Mouse (Mus musculus) T-helper 1 cell (primary cell): ENCODE measurements at regions not wholly inside any gene's neighbourhood (a gene's known extent, or its start where the extent isn't known, plus 50 kb on each side); places are given as distances from the start of the nearest gene placed in this dataset.
"Not testable (repeated sequence)": the region's sequence is repeated elsewhere in the genome, so short reads cannot be mapped to it uniquely, and the experiment has no call there.

Experiments
- in situ Hi-C: fragments of 300-600 bp; cut with MboI, MseI; formaldehyde crosslinking; loops from one replicate; pipeline ENCODE4 v1.15.1; 2025; ENCODE audit warnings: high pct_unique_total_duplicates

- in situ Hi-C loops = no loop called here
Observed at GRCm38 (mm10) chr13:5527400-5527799, 333.9 kb upstream of the Klf6 start.

GRCm38 (mm10) chr13:5540321-5540720 lies 321.0 kb upstream of the Klf6 start:
- in situ Hi-C loops = no loop called here

- in situ Hi-C loops = no loop called here
Observed at GRCm38 (mm10) chr13:5545521-5545920, 315.8 kb upstream of the Klf6 start.

GRCm38 (mm10) chr13:5546011-5546410 lies 315.3 kb upstream of the Klf6 start:
- in situ Hi-C loops = no loop called here

- in situ Hi-C loops = no loop called here
Observed at GRCm38 (mm10) chr13:5546937-5547336, 314.3 kb upstream of the Klf6 start.

GRCm38 (mm10) chr13:5548768-5549167 lies 312.5 kb upstream of the Klf6 start:
- in situ Hi-C loops = no loop called here

- in situ Hi-C loops = no loop called here
Observed at GRCm38 (mm10) chr13:5549175-5549574, 312.1 kb upstream of the Klf6 start.

GRCm38 (mm10) chr13:5549747-5550146 lies 311.5 kb upstream of the Klf6 start:
- in situ Hi-C loops = no loop called here

- in situ Hi-C loops = no loop called here
Observed at GRCm38 (mm10) chr13:5550354-5550753, 310.9 kb upstream of the Klf6 start.

GRCm38 (mm10) chr13:5551131-5551530 lies 310.2 kb upstream of the Klf6 start:
- in situ Hi-C loops = no loop called here

GRCm38 (mm10) chr13:5553461-5553860 lies 307.8 kb upstream of the Klf6 start:
- in situ Hi-C loops = no loop called here

GRCm38 (mm10) chr13:5558095-5558494 lies 303.2 kb upstream of the Klf6 start:
- in situ Hi-C loops = loop anchor here (5.0 kb wide), 1 partner anchor 104 kb away; no protein-coding TSS in a partner anchor

GRCm38 (mm10) chr13:5566479-5566878 lies 294.8 kb upstream of the Klf6 start:
- in situ Hi-C loops = no loop called here

- in situ Hi-C loops = no loop called here
Observed at GRCm38 (mm10) chr13:5566896-5567295, 294.4 kb upstream of the Klf6 start.

GRCm38 (mm10) chr13:5569579-5569978 lies 291.7 kb upstream of the Klf6 start:
- in situ Hi-C loops = no loop called here

- in situ Hi-C loops = no loop called here
Observed at GRCm38 (mm10) chr13:5570386-5570785, 290.9 kb upstream of the Klf6 start.

GRCm38 (mm10) chr13:5576568-5576967 lies 284.7 kb upstream of the Klf6 start:
- in situ Hi-C loops = no loop called here

GRCm38 (mm10) chr13:5583681-5584080 lies 277.6 kb upstream of the Klf6 start:
- in situ Hi-C loops = not testable (repeated sequence)

- in situ Hi-C loops = no loop called here
Observed at GRCm38 (mm10) chr13:5587196-5587595, 274.1 kb upstream of the Klf6 start.

GRCm38 (mm10) chr13:5591286-5591685 lies 270.0 kb upstream of the Klf6 start:
- in situ Hi-C loops = no loop called here

- in situ Hi-C loops = no loop called here
Observed at GRCm38 (mm10) chr13:5591837-5592555, 269.3 kb upstream of the Klf6 start.

- in situ Hi-C loops = no loop called here
Observed at GRCm38 (mm10) chr13:5592556-5593061, 268.7 kb upstream of the Klf6 start.

GRCm38 (mm10) chr13:5601648-5602047 lies 259.6 kb upstream of the Klf6 start:
- in situ Hi-C loops = no loop called here
